Mouse (Mus musculus): ENCODE measurements at regions not wholly inside any gene's neighbourhood (a gene's known extent, or its start where the extent isn't known, plus 50 kb on each side); places are given as distances from the start of the nearest gene placed in this dataset.
A peak's percentile ranks its signal among the peaks of the same experiment; 100 is the strongest.

GRCm38 (mm10) chr8:115581940-115582517 is 125.6 kb downstream of the Maf start:
- Histone ChIP-seq H3K4me2 (replicated peaks; ENCODE audit: low read depth) (no peak overlapping the region), H3K36me3 (ENCODE audit: control insufficient read depth, insufficient read depth) (no peaks in the 10 kb centered on the region), H3K4me1 (replicated peaks; ENCODE audit: control insufficient read depth, insufficient read depth, low read length) (no peaks in the 10 kb centered on the region), H3K27me3 (replicated peaks; ENCODE audit: control insufficient read depth, insufficient read depth, low read length) (no peaks in the 10 kb centered on the region), H3K9ac (ENCODE audit: low read depth, low read length) (no peak overlapping the region), H3K9me3 (ENCODE audit: control insufficient read depth) (no peaks in the 10 kb centered on the region), H3K27ac (ENCODE audit: low read depth, low read length) (no peak overlapping the region), H3K4me3 (ENCODE audit: low read depth, low read length) (no peak overlapping the region)
- no peak for ATAC-seq
- TF ChIP-seq CTCF (IDR thresholded peaks at IDR 0.05; ENCODE audit: low read depth): no peak
- WGBS: 87% methylated on average over 6 of the region's 6 CpGs

GRCm38 (mm10) chr8:115568394-115568793 is 139.2 kb downstream of the Maf start:
- WGBS: 75% methylated on average over 7 of the region's 7 CpGs
- H3K27ac ChIP-seq (ENCODE audit: low read depth, low read length): no peak overlapping the region
- ATAC-seq: no peak

DNA sequence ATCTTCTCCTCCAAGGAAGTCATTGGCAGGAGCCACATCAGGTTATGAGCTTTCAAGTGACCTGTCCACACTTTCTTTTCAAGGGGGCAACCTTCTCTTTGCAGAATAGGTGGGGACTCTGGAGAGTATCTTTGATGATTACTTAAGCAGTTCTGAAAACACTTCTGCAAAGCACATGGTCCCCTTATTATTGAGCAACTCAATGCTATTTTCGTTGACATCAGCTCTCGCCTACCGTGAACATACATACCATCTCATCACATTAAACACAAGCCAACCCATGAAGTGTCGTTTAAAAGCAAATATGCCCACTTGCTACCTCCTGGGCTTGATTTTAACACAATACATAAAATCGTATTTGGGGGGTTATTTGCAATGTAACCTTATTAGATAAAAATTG is 141.8 kb downstream of the Maf start:
- ATAC-seq: no peak
- no peaks in the 10 kb centered on the region for H3K27me3 ChIP-seq (replicated peaks; ENCODE audit: control insufficient read depth, insufficient read depth, low read length)
- H3K4me2 ChIP-seq (replicated peaks; ENCODE audit: low read depth): no peak overlapping the region
- no peak overlapping the region for H3K27ac ChIP-seq (ENCODE audit: low read depth, low read length)
- no peaks in the 10 kb centered on the region for H3K9me3 ChIP-seq (ENCODE audit: control insufficient read depth)
- peaks cover 1% of the 10 kb centered on the region for H3K4me1 ChIP-seq (replicated peaks; ENCODE audit: control insufficient read depth, insufficient read depth, low read length)
- H3K9ac ChIP-seq (ENCODE audit: low read depth, low read length): no peak overlapping the region
- no peaks in the 10 kb centered on the region for H3K36me3 ChIP-seq (ENCODE audit: control insufficient read depth, insufficient read depth)
- no peak for TF ChIP-seq CTCF (IDR thresholded peaks at IDR 0.05; ENCODE audit: low read depth)
- no peak overlapping the region for H3K4me3 ChIP-seq (ENCODE audit: low read depth, low read length)
- WGBS: 85% methylated on average over 5 of the region's 5 CpGs

More at GRCm38 (mm10) chr8:115568394-115568793, 139.2 kb downstream of the Maf start:
- Histone ChIP-seq H3K27me3 (replicated peaks; ENCODE audit: control insufficient read depth, insufficient read depth, low read length) (no peaks in the 10 kb centered on the region), H3K9ac (ENCODE audit: low read depth, low read length) (no peak overlapping the region), H3K36me3 (ENCODE audit: control insufficient read depth, insufficient read depth) (no peaks in the 10 kb centered on the region), H3K4me2 (replicated peaks; ENCODE audit: low read depth) (no peak overlapping the region), H3K9me3 (ENCODE audit: control insufficient read depth) (no peaks in the 10 kb centered on the region), H3K4me1 (replicated peaks; ENCODE audit: control insufficient read depth, insufficient read depth, low read length) (no peaks in the 10 kb centered on the region), H3K4me3 (ENCODE audit: low read depth, low read length) (no peak overlapping the region)
- no peak for TF ChIP-seq CTCF (IDR thresholded peaks at IDR 0.05; ENCODE audit: low read depth)

- Histone ChIP-seq H3K9me3 (ENCODE audit: control insufficient read depth) (no peaks in the 10 kb centered on the region), H3K4me1 (replicated peaks; ENCODE audit: control insufficient read depth, insufficient read depth, low read length) (peaks cover 9% of the 10 kb centered on the region), H3K27ac (ENCODE audit: low read depth, low read length) (peak overlapping the region; percentile 90; the same call in 1 of the 2 replicates), H3K4me2 (replicated peaks; ENCODE audit: low read depth) (no peak overlapping the region), H3K36me3 (ENCODE audit: control insufficient read depth, insufficient read depth) (no peaks in the 10 kb centered on the region), H3K9ac (ENCODE audit: low read depth, low read length) (no peak overlapping the region), H3K27me3 (replicated peaks; ENCODE audit: control insufficient read depth, insufficient read depth, low read length) (no peaks in the 10 kb centered on the region), H3K4me3 (ENCODE audit: low read depth, low read length) (no peak overlapping the region)
- no peak for ATAC-seq
- WGBS: 18% methylated on average over 4 of the region's 4 CpGs
- TF ChIP-seq CTCF (IDR thresholded peaks at IDR 0.05; ENCODE audit: low read depth): no peak
These were observed 145.2 kb downstream of the Maf start for GRCm38 (mm10) chr8:115562362-115562761.

DNA sequence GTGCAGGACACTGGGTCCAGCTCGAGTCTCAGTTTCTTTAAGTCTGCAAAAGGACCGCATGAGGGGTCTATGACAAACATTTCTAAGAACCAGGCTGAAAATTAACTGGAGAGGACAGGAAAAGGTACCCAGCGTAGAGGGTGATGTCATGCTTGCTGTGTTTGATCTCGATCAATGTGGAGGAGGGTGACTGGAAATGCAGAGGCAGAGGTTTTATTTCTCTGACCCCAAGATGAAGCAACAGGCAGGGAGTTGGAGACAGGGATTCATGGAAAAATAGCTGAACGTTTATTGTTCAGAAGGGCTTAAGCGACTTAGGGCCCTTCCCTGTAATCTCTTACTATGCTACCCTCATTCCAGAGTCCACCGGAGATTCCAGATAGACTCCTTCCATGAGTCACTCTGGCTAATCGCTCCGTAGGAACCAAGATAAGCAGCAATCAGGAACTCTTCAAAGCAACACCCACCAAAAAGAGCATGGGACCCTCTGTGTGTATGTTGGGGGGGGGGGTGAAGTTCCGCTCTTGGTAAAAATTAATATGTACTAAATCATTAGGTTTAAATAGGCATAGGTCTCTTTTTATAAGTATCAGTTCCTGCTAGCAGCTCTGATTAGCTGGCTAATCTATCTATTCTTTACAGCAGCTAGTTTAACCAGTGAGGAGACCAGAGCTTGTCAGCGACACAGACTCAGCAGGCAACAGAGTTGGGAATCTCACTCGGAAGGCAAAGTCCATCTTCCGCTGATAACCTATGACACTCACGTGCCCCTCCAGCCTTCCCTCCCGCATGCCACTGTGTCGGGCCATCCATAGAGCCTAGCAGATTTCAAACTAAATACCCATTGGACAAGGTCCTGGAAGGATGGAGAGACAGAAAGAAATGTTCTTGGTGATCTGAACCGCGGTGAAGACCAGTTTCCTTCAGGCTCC is 146.3 kb downstream of the Maf start:
- no peaks in the 10 kb centered on the region for H3K9me3 ChIP-seq (ENCODE audit: control insufficient read depth)
- H3K4me1 ChIP-seq (replicated peaks; ENCODE audit: control insufficient read depth, insufficient read depth, low read length): peaks cover 9% of the 10 kb centered on the region
- WGBS: 33% methylated on average over 18 of the region's 18 CpGs
- H3K4me2 ChIP-seq (replicated peaks; ENCODE audit: low read depth): peak overlapping the region; percentile 48
- H3K9ac ChIP-seq (ENCODE audit: low read depth, low read length): 0 out of 2 replicates have a peak overlapping the region, but pooled peaks have one; percentile 11
- H3K27me3 ChIP-seq (replicated peaks; ENCODE audit: control insufficient read depth, insufficient read depth, low read length): no peaks in the 10 kb centered on the region
- peak; percentile 94 for ATAC-seq
- no peak for TF ChIP-seq CTCF (IDR thresholded peaks at IDR 0.05; ENCODE audit: low read depth)
- no peaks in the 10 kb centered on the region for H3K36me3 ChIP-seq (ENCODE audit: control insufficient read depth, insufficient read depth)
- no peak overlapping the region for H3K4me3 ChIP-seq (ENCODE audit: low read depth, low read length)
- H3K27ac ChIP-seq (ENCODE audit: low read depth, low read length): peak overlapping the region; percentile 90

DNA sequence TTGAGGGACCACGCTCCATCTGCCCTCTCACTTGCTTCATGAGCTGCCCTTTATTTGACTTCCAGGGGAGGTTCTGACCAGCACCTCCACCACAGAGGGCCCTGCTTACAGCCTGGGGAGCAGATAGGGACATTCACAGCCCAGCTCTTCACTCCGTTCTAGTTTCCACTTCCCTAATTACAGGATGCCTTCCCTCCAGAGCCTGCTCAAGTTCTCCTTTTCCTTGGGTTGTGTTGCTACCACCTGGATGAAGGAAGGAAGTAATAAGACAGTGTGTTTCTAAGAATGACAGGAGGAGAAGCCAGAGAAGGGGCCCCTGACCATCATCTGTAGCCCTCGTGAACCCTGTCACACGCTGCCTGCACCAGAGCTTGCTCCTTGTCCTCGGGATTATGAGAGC is 152.1 kb downstream of the Maf start:
- Histone ChIP-seq H3K4me3 (ENCODE audit: low read depth, low read length) (no peak overlapping the region), H3K9me3 (ENCODE audit: control insufficient read depth) (no peaks in the 10 kb centered on the region), H3K36me3 (ENCODE audit: control insufficient read depth, insufficient read depth) (no peaks in the 10 kb centered on the region), H3K4me2 (replicated peaks; ENCODE audit: low read depth) (no peak overlapping the region), H3K9ac (ENCODE audit: low read depth, low read length) (no peak overlapping the region), H3K4me1 (replicated peaks; ENCODE audit: control insufficient read depth, insufficient read depth, low read length) (peaks cover 4% of the 10 kb centered on the region; the same call in 1 of the 2 replicates), H3K27ac (ENCODE audit: low read depth, low read length) (no peak overlapping the region), H3K27me3 (replicated peaks; ENCODE audit: control insufficient read depth, insufficient read depth, low read length) (no peaks in the 10 kb centered on the region)
- ATAC-seq: no peak
- no peak for TF ChIP-seq CTCF (IDR thresholded peaks at IDR 0.05; ENCODE audit: low read depth)
- 59% methylated on average over 5 of the region's 5 CpGs for WGBS

Measured in intestine, postnatal 0 days (tissue).